Mouse (Mus musculus): ENCODE data around the gene Hist1h2af.

Gene Hist1h2af

DNA sequence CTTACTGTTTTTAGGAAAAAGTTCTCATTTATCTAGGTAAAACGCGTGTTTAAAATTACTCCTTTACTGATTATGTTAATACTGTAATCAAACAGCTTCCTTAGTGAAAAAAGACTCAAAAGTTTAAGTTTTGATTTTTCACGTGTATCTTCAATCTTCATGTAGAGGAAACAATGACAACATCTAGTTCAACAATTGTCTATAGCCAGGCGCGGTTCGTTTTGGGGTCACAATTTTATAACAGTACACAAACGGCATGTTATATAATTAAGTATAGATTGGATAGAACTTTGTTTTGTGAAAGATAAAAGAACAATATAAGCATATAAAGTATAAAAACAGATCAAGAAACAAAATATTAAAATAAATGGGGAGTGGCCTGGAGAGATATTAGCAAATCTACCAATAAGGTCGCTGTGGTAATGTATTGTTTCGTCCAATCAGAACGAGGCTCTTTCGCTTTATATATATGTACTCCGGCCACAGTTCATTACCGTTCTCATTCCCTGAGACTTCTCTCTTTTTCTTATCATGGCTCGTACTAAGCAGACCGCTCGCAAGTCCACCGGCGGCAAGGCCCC is 41.7 kb downstream of the Hist1h2af start, which contains the start of gene Hist1h3d:
TSS of gene Hist1h3d (plus strand) at position 493 of the 581 bp plus-strand sequence.
- CTCF ChIA-PET, result no interaction called here

DNA sequence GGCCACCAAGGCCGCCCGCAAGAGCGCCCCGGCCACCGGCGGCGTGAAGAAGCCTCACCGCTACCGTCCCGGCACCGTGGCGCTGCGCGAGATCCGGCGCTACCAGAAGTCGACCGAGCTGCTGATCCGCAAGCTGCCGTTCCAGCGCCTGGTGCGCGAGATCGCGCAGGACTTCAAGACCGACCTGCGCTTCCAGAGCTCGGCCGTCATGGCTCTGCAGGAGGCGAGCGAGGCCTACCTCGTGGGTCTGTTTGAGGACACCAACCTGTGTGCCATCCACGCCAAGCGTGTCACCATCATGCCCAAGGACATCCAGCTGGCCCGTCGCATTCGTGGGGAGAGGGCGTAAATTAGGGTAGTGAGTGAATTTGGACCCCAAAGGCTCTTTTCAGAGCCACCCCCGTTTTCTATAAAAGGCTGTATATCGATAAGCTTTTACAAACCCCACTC is 42.2 kb downstream of the Hist1h2af start:
- CTCF ChIA-PET, result interaction anchor here (0.5 kb wide), 2 partner anchors 13 to 1683 kb away, joined by 3 read pairs; no protein-coding TSS in a partner anchor

DNA sequence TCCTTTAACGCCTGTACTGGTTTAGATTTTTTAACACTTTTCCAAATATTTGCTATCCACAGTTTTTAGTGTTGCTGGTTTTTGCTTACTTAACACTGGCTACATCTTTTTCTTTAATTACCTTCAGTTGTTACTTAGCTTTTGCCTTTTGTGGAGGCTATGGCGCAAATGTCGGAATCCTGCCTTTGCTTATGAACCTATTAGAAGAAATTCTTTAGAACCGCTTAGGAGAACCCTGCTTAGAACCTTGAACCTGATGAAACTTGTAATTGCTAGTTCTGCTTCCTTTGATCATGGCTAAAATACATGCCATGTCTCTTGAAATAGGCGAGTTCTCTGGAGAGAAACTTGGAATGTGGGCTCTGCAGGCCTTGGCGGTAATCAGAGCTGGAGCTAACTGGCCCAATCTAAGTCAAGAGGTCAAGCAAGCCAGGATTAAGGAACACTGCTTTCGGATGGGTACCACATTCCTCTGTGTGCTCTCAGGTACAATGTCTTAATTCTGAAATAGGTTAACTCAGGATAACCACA is 42.7 kb downstream of the Hist1h2af start:
- CTCF ChIA-PET, result interaction anchor here (0.5 kb wide), 2 partner anchors 14 to 1684 kb away, joined by 3 read pairs; no protein-coding TSS in a partner anchor

DNA sequence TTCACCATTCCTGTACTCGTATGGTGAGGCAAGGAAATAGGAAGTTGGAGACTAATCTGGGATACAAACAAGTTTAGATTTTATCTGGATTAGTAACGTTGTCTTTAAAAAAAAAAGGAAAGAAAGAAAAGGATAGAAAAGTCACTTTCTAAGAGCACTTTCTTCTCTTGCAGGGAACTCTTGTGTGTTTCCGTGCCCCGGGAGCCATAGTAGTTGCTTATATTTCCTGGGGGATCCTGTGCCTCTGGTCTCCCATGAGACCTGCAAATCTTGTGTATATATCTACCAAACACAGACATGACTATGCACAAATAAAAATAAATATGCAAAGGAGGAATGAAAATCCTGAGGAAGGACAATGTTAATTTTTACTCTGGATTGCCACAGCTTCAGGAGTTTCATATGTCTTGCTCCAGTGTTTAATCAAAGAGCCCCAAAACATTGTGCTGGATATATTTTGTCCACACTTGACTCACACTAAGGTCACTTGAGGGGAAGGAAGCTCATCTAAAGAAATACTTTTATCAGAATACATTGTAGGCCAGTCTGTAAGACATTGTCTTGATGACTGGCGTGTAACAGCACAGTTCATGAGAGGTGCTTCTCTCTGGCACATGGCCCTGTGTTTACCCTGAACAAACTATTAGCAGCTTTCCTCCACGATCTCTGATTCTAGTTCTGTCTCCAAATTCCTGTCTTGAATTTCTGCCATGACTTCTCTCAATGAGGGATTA is 43.4 kb downstream of the Hist1h2af start:
- CTCF ChIA-PET, result no interaction called here

DNA sequence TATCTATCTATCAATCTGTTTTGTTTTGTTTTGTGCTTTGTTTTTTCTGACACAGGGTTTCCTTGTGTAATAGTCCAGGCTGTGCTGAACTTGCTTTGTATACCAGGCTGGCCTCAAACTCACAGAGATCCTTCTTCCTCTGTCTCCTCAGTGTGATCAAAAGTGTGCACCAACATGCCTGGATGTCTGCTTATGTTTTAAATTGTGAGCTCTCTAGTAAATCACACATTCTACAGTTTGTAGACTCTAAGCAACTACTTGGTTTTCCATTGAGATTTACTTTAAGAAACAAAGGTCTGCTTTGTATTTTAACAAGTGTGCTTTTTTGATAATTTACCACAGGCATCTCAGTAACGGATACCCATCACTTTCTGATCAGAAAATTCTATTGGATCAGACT is 44.1 kb downstream of the Hist1h2af start:
- CTCF ChIA-PET, result no interaction called here

DNA sequence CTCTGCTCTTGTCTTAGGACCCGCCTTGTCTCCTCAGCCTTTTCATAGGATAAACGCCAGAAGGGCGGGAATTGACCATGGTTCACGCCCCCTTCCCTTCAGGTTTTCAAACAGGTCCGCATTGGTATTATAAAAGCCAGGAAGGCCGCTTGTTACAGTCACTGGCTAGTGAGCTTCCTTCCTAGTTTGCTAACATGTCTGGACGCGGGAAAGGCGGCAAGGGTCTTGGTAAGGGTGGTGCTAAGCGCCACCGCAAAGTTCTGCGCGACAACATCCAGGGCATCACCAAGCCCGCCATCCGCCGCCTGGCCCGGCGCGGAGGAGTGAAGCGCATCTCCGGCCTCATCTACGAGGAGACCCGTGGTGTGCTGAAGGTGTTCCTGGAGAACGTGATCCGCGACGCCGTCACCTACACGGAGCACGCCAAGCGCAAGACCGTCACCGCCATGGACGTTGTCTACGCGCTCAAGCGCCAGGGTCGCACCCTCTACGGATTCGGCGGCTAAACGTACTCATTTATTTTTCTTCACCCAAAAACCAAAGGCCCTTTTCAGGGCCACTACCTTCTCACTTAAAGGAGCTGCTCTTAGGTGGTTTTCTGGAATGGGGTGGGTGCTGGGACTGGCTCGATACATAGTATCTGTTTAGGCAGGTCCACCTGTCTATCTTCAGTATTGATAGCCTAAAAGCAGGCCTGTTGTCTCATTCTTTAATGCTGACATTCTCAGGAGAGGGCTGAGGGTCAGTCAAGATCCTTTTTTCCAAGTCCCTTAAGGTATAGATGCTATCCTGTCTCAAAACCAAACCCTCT is 47.9 kb downstream of the Hist1h2af start, which contains the start of gene Hist1h4d:
TSS of gene Hist1h4d (plus strand) at position 191 of the 811 bp plus-strand sequence.
- CTCF ChIA-PET, result interaction anchor here (0.6 kb wide), 1 partner anchor 147 kb away, joined by 3 read pairs; no protein-coding TSS in a partner anchor

DNA sequence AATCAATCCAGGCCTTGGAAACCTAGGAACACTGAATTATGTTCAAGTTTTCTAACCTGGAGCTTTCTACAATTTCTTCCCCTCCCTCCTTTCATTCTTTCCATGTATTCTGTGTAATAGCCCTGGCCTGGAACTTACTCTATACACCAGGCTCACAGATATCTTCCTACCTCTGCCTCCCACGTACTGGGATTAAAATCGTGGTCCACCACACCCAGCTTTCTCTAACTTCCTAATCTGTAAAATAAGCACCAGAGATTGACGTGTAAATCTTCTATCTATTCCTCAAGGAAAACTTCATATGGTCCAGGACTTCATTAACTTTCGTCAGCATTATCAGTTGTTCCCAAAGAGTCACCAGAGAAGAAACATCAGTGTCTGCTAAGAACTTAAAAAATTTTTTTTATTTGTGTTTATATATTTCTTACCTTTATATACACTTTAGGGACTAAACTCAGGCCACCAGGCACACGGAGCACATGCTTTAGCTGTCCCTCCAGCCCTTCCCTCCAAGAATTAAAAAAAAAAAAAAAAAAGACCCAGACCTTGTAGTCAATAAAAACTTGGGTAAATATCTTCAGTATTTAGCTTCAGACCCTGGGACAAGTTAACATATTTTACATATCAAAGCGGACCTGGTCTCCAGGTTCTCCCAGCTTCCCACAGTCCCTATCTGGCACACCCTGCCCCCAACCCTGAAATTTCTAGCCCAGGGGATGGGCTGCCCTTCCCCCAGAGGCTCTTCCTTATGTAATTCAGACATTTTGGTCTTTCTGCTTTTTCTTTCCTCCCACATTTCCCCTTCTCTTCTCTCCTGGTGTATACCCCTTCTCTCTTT is 48.7 kb downstream of the Hist1h2af start:
- CTCF ChIA-PET, result interaction anchor here (0.6 to 1.2 kb wide), 3 partner anchors 39 to 1801 kb away, joined by 3 read pairs; partner anchors contain the start of gene Hist1h2be

DNA sequence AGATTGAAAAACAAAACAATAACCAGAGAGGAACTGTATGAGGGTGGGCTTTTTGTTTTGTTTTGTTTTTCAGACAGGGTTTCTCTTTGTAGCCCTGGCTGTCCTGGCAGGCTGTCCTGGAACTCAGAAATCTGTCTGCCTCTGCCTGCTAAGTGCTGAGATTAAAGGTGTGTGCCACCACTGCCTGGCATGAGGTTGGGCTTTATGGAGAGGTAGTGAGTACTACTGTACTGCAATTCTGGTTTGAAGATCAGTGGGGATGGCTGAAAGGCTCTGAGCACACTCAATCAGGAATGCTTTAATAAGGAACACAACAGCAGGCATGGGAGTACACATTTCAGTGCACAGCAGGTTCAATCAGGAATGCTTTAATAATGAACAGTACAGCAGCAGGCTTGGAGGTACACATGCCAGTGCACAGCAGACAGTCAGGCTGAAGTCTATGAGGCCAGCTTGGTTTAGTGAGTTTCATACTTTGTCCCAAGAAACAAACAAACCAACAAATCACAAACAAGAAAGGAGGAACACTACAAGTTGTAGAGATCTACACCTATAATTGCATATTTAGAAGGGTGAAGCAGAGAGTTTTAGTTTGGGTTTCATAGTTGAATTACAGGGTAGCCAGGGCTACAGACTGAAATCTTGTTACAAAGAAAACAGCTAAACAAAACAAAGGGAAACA is 49.8 kb downstream of the Hist1h2af start:
- CTCF ChIA-PET, result interaction anchor here (1.2 kb wide), 1 partner anchor 38 kb away, joined by 3 read pairs; the partner anchor contains the start of gene Hist1h2be
